Mouse (Mus musculus): Measurements from ENCODE around the gene Wapl. TPM values are rescaled to one million over a fixed set of nuclear protein-coding genes. Genes with fewer than 3 reads are reported as not detected.
A peak's percentile ranks its signal among the peaks of the same experiment; 100 is the strongest.

Wapl gene
- total and polyA plus RNA-seq, 3 experiments = 6.6 to 40.6 (median 35.5) TPM

DNA sequence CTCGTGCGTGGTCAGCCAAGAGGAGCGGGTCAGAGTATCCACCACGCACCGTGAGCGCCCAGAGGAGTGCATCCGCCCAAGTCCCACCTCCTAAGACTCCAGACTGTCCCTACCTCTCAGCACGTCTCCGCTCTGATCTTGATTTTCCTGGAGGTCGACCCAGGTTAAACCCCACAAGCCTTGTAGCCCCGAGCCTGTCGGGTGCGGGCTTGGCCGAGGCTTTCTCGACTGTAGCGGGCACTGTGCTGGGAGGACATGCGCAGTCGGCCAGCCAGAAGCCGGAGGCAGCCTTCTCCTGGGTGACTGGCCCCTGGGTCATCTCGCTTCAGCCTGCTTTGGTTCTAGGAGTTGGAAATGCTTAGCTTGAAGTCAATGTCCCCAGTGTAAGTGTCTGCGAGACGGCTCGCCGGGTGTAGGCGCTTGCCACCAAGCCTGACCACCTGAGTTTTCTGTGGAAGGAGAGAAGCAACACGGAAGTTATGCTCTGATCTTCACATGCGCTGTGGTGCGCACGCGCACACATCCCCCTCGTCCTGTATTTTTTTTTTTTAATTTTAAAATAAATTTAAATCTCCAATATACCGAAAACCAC lies 95.9 kb downstream of the Wapl start:
- Histone ChIP-seq H3K4me1 (ENCODE audit: control insufficient read depth, insufficient read depth, low read length) (no peaks in the 10 kb centered on the region), H3K4me3 (peak overlapping the region; percentile 48; the same call in 1 of the 2 replicates), H3K9ac (ENCODE audit: low read depth, low read length) (peak overlapping the region; percentile 31), H3K36me3 (ENCODE audit: control insufficient read depth, insufficient read depth, low read length) (no peaks in the 10 kb centered on the region), H3K27ac (no peak overlapping the region), H3K79me2 (replicated peaks; ENCODE audit: control insufficient read depth, insufficient read depth, low read length) (no peaks in the 10 kb centered on the region), H3K27me3 (ENCODE audit: control insufficient read depth, insufficient read depth, low read length) (peaks cover 4% of the 10 kb centered on the region; the same call in 1 of the 2 replicates)
- peak in 1 of 2 experiments; percentile 33 for DNase-seq
- intact Hi-C loops (cut with DNase I) = loop anchor here (2.0 kb wide), 1 partner anchor 153 kb away; no protein-coding TSS in a partner anchor
- TF ChIP-seq CTCF (IDR thresholded peaks at IDR 0.05) (no peak), EP300 (IDR thresholded peaks at IDR 0.05; ENCODE audit: insufficient read depth, low read depth, low read length) (no peak), POLR2A (IDR thresholded peaks at IDR 0.05; ENCODE audit: insufficient read depth, low read depth, low read length) (no peak)
- 16% methylated on average over 32 of the region's 32 CpGs for WGBS

DNA sequence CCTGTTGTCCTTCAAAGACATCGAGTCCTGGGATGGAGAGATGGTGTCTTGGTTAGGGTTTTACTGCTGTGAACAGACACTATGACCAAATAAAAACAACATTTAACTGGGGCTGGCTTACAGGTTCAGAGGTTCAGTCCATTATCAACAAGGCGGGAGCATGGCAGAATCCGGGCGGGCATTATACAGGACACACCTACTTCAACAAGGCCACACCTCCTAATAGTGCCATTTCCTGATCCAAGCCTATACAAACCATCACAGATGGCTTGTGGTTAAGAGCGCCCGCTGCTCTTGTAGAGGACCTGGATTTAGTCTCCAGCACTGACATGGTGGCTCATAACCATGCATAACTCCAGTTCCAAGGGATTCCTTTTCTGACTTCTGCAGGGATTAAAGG lies 96.7 kb downstream of the Wapl start:
- WGBS = 82% methylated on average over 6 of the region's 6 CpGs
- no peaks in the 10 kb centered on the region for H3K79me2 ChIP-seq (replicated peaks; ENCODE audit: control insufficient read depth, insufficient read depth, low read length)
- no peaks in the 10 kb centered on the region for H3K36me3 ChIP-seq (ENCODE audit: control insufficient read depth, insufficient read depth, low read length)
- H3K4me1 ChIP-seq (ENCODE audit: control insufficient read depth, insufficient read depth, low read length) = no peaks in the 10 kb centered on the region
- DNase-seq = no peak
- H3K27ac ChIP-seq = no peak overlapping the region
- H3K27me3 ChIP-seq (ENCODE audit: control insufficient read depth, insufficient read depth, low read length) = peaks cover 4% of the 10 kb centered on the region; the same call in 1 of the 2 replicates
- intact Hi-C loops (cut with DNase I) = no loop called here
- no peak for TF ChIP-seq CTCF (IDR thresholded peaks at IDR 0.05)
- no peak for TF ChIP-seq EP300 (IDR thresholded peaks at IDR 0.05; ENCODE audit: insufficient read depth, low read depth, low read length)
- TF ChIP-seq POLR2A (IDR thresholded peaks at IDR 0.05; ENCODE audit: insufficient read depth, low read depth, low read length) = no peak
- H3K9ac ChIP-seq (ENCODE audit: low read depth, low read length) = no peak overlapping the region
- no peak overlapping the region for H3K4me3 ChIP-seq

- Histone ChIP-seq H3K79me2 (replicated peaks; ENCODE audit: control insufficient read depth, insufficient read depth, low read length) (no peaks in the 10 kb centered on the region), H3K9ac (ENCODE audit: low read depth, low read length) (no peak overlapping the region), H3K4me3 (no peak overlapping the region), H3K27ac (no peak overlapping the region), H3K27me3 (ENCODE audit: control insufficient read depth, insufficient read depth, low read length) (peaks cover 4% of the 10 kb centered on the region; the same call in 1 of the 2 replicates), H3K4me1 (ENCODE audit: control insufficient read depth, insufficient read depth, low read length) (no peaks in the 10 kb centered on the region), H3K36me3 (ENCODE audit: control insufficient read depth, insufficient read depth, low read length) (no peaks in the 10 kb centered on the region)
- no peak for DNase-seq
- TF ChIP-seq EP300 (IDR thresholded peaks at IDR 0.05; ENCODE audit: insufficient read depth, low read depth, low read length) (no peak), CTCF (IDR thresholded peaks at IDR 0.05) (no peak), POLR2A (IDR thresholded peaks at IDR 0.05; ENCODE audit: insufficient read depth, low read depth, low read length) (no peak)
- 35% methylated on average over 9 of the region's 9 CpGs for whole genome bisulfite sequencing
- intact Hi-C loops (cut with DNase I) = no loop called here
These were observed 97.9 kb downstream of the Wapl start for GRCm38 (mm10) chr14:34771601-34772000.

DNA sequence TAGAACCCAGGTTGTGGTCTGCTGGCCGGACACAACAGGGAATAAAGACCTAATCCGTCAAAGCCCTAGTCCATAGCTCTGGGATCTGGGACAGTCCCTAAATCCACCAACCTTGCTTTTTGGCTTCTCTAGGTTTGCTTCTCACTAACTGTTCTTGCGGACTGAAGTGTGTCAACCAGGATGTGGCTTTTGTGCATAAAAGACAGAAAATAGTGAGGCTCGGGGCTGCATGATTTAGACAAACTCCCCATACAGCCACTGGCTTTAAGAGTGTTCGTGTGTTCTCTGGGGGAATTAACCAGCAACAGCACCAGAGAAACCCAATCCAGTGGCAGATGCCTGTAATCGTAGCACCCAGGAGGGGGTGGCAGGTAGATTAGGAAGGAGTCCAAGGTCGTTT lies 98.4 kb downstream of the Wapl start:
- peaks cover 4% of the 10 kb centered on the region; the same call in 1 of the 2 replicates for H3K27me3 ChIP-seq (ENCODE audit: control insufficient read depth, insufficient read depth, low read length)
- no peaks in the 10 kb centered on the region for H3K4me1 ChIP-seq (ENCODE audit: control insufficient read depth, insufficient read depth, low read length)
- no peaks in the 10 kb centered on the region for H3K36me3 ChIP-seq (ENCODE audit: control insufficient read depth, insufficient read depth, low read length)
- no peaks in the 10 kb centered on the region for H3K79me2 ChIP-seq (replicated peaks; ENCODE audit: control insufficient read depth, insufficient read depth, low read length)
- 59% methylated on average over 7 of the region's 7 CpGs for WGBS
- TF ChIP-seq POLR2A (IDR thresholded peaks at IDR 0.05; ENCODE audit: insufficient read depth, low read depth, low read length) = no peak
- TF ChIP-seq CTCF (IDR thresholded peaks at IDR 0.05) = no peak
- TF ChIP-seq EP300 (IDR thresholded peaks at IDR 0.05; ENCODE audit: insufficient read depth, low read depth, low read length) = no peak
- no peak overlapping the region for H3K27ac ChIP-seq
- DNase-seq = no peak
- no peak overlapping the region for H3K9ac ChIP-seq (ENCODE audit: low read depth, low read length)
- intact Hi-C loops (cut with DNase I) = no loop called here
- H3K4me3 ChIP-seq = no peak overlapping the region

DNA sequence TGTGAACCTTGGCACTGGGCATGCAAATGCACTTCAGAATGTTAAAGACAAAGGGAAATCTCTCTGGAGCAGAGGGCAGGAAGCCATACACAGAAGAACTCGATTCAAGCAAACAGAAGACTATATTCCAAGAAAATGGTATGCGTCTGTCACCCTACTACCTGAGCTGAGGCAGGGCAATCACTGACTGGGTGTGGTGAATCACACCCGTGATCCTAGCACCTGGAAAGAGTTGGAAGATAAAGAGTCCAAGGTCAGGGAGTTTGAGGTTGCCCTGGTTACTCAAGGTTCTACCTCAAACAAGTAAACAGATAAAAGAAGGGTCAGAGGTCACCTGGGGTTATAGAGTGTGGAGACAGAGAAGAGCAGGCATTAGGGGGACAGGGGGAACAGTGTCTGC lies 100.0 kb downstream of the Wapl start:
- H3K27me3 ChIP-seq (ENCODE audit: control insufficient read depth, insufficient read depth, low read length) = peaks cover 4% of the 10 kb centered on the region; the same call in 1 of the 2 replicates
- no peaks in the 10 kb centered on the region for H3K4me1 ChIP-seq (ENCODE audit: control insufficient read depth, insufficient read depth, low read length)
- intact Hi-C loops (cut with DNase I) = no loop called here
- no peak overlapping the region for H3K4me3 ChIP-seq
- H3K36me3 ChIP-seq (ENCODE audit: control insufficient read depth, insufficient read depth, low read length) = no peaks in the 10 kb centered on the region
- TF ChIP-seq POLR2A (IDR thresholded peaks at IDR 0.05; ENCODE audit: insufficient read depth, low read depth, low read length) (no peak), CTCF (IDR thresholded peaks at IDR 0.05) (no peak), EP300 (IDR thresholded peaks at IDR 0.05; ENCODE audit: insufficient read depth, low read depth, low read length) (no peak)
- H3K79me2 ChIP-seq (replicated peaks; ENCODE audit: control insufficient read depth, insufficient read depth, low read length) = no peaks in the 10 kb centered on the region
- WGBS = 75% methylated on average over 3 of the region's 3 CpGs
- DNase-seq = no peak
- H3K9ac ChIP-seq (ENCODE audit: low read depth, low read length) = no peak overlapping the region
- H3K27ac ChIP-seq = no peak overlapping the region

DNA sequence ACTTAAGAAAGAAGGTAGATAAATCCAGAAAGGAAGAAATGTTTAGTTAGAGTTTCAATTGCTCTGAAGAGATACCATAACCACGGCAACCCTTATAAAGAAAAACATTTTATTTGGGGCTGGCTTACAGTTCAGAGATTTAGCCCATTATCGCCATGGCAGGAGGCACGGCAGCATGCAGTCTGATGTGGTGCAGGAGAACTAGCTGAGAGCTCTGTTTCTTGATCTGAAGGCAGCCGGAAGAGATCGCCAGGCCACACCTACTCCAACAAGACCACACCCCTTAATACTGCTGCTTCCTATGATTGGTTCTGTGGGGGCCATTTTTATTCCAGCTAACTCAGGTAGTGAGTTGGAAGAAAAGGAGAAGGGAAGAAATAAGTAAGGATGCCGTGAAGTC lies 100.5 kb downstream of the Wapl start:
- WGBS = 71% methylated on average over 6 of the region's 6 CpGs
- peaks cover 4% of the 10 kb centered on the region; the same call in 1 of the 2 replicates for H3K27me3 ChIP-seq (ENCODE audit: control insufficient read depth, insufficient read depth, low read length)

More for the DNA sequence above, 100.5 kb downstream of the Wapl start:
- Histone ChIP-seq H3K9ac (ENCODE audit: low read depth, low read length) (no peak overlapping the region), H3K27ac (no peak overlapping the region), H3K79me2 (replicated peaks; ENCODE audit: control insufficient read depth, insufficient read depth, low read length) (no peaks in the 10 kb centered on the region), H3K4me3 (no peak overlapping the region), H3K36me3 (ENCODE audit: control insufficient read depth, insufficient read depth, low read length) (no peaks in the 10 kb centered on the region), H3K4me1 (ENCODE audit: control insufficient read depth, insufficient read depth, low read length) (no peaks in the 10 kb centered on the region)
- no peak for DNase-seq
- intact Hi-C loops (cut with DNase I) = no loop called here
- TF ChIP-seq POLR2A (IDR thresholded peaks at IDR 0.05; ENCODE audit: insufficient read depth, low read depth, low read length) (no peak), EP300 (IDR thresholded peaks at IDR 0.05; ENCODE audit: insufficient read depth, low read depth, low read length) (no peak), CTCF (IDR thresholded peaks at IDR 0.05) (no peak)

Measured in heart, adult 2 months (tissue).